Mouse (Mus musculus) brain, adult 10 weeks (tissue): Measurements from ENCODE around the gene Brpf3. TPM values are rescaled to one million over a fixed set of nuclear protein-coding genes. Genes with fewer than 3 reads are reported as not detected.

Source experiments
- polyA plus RNA-seq: library from polyadenylated mRNA; stranded (reverse); fragments of 350-450 nt; fragmentation: Illumina TruSeq; extraction: RNeasy Lipid Tissue Mini Kit (QIAGEN cat#74804); gene quantifications from one replicate; pipeline ENCODE4 v1.2.3, GENCODE M21; 2015; ENCODE audit warnings: low read depth, low replicate concordance

Brpf3 gene
- polyA plus RNA-seq = 24.6 TPM

DNA sequence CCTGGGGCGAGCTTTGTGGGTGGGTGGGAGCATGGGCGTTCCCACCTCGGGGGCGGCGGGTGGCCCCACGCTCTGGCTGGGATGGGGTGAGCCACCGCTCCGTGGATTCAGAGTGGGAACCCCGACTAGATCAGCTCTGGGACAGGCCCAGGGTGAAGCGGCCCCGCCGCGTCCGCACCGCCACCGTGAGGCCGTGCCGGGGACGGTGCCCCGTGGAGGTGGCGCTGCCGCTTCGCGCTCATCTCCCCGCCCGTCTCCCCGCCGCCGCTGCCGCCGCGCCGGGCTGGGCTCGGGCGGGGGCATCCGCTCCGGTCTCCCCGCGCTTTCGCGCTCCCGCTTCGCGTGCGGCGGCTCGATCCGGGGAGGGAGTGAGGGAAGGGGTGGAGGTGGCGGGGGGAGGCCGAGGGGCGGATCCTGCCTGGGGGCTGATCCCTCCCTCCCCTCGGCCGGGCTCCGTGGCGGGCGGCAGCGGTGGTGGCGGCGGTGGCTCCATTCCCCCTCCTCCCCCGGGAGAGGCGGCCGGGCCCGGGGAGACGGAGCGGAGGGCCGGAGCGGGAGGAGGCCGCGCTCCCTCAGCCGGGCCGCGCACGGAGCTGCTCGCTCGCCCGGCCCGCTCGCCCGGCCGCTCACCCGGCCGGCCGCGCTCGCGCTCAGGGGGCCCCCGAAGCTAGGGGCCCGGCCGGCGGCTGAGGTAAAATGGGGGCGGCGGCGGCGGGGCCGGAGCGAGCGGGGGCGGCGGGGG lies at the start of gene Brpf3:
Gene Brpf3, plus strand, starts transcription at position 420 of the 742 bp plus-strand sequence.

GRCm38 (mm10) chr17:28769121-28769874 lies 31.6 kb upstream of the Brpf3 start, which contains the start of gene Mapk13:
Gene Mapk13, plus strand, starts transcription at chr17:28769297.

GRCm38 (mm10) chr17:28858205-28858604 lies 57.3 kb downstream of the Brpf3 start, which contains the start of gene Pnpla1:
Gene Pnpla1, plus strand, starts transcription at chr17:28858411.

Other genes with a start within 250 kb of the Brpf3 start
- gene Clps, start 240.3 kb upstream of the Brpf3 start, polyA plus RNA-seq = not detected
- gene Lhfpl5, start 225.4 kb upstream of the Brpf3 start, polyA plus RNA-seq = 5.4 TPM
- gene Srpk1, start 178.4 kb upstream of the Brpf3 start, polyA plus RNA-seq = 63.2 TPM
- gene Slc26a8, start 110.9 kb upstream of the Brpf3 start, polyA plus RNA-seq = 5.1 TPM
- gene Mapk14, start 109.8 kb upstream of the Brpf3 start, polyA plus RNA-seq = 74.2 TPM
- 1.5 TPM for gene AC170998.1, start 75.0 kb upstream of the Brpf3 start, polyA plus RNA-seq
- 0.76 TPM for gene Mapk13, start 31.8 kb upstream of the Brpf3 start, polyA plus RNA-seq
- 0.25 TPM for gene Pnpla1, start 57.3 kb downstream of the Brpf3 start, polyA plus RNA-seq
- gene 4930539E08Rik, start 114.2 kb downstream of the Brpf3 start, polyA plus RNA-seq = 4.6 TPM
- not detected for gene Pxt1, start 142.8 kb downstream of the Brpf3 start, polyA plus RNA-seq
- 48.7 TPM for gene Kctd20, start 150.9 kb downstream of the Brpf3 start, polyA plus RNA-seq
- gene Stk38, start 206.9 kb downstream of the Brpf3 start, polyA plus RNA-seq = 41.6 TPM
- gene Srsf3, start 231.5 kb downstream of the Brpf3 start, polyA plus RNA-seq = 175 TPM